Mouse (Mus musculus): ENCODE measurements around the gene Cdh24. TPM values are rescaled to one million over a fixed set of nuclear protein-coding genes. Genes with fewer than 3 reads are reported as not detected.
A peak's percentile ranks its signal among the peaks of the same experiment; 100 is the strongest.

The Cdh24 gene
- polyA plus RNA-seq, 1 experiment from 2014 or later: 11.8 TPM

GRCm38 (mm10) chr14:54642224-54642944, 1.2 kb upstream of the Cdh24 start:
- H3K4me1 ChIP-seq (replicated peaks): peaks cover 18% of the 10 kb centered on the region
- H3K27ac ChIP-seq: peak overlapping the region; percentile 90; the same call in 1 of the 2 replicates
- H3K27me3 ChIP-seq: no peaks in the 10 kb centered on the region
- H3K9ac ChIP-seq (replicated peaks): 0 out of 2 replicates have a peak overlapping the region, but pooled peaks have one; percentile 8
- H3K36me3 ChIP-seq: peaks cover 73% of the 10 kb centered on the region
- H3K4me3 ChIP-seq (replicated peaks): no peak overlapping the region
- H3K9me3 ChIP-seq: no peaks in the 10 kb centered on the region
- no peak for ATAC-seq (ENCODE audit: insufficient number of reproducible peaks, insufficient read depth, low FRiP score, low TSS enrichment, low read depth)
- 85% methylated on average over 25 of the region's 25 CpGs for WGBS
- no peak overlapping the region for H3K4me2 ChIP-seq

- Histone ChIP-seq H3K9ac (replicated peaks) (peak within 1 kb of the TSS; percentile 90), H3K27ac (peak within 1 kb of the TSS; percentile 90), H3K9me3 (no peaks in the 10 kb centered on the region), H3K27me3 (no peaks in the 10 kb centered on the region), H3K36me3 (peaks cover 73% of the 10 kb centered on the region), H3K4me1 (replicated peaks) (peaks cover 18% of the 10 kb centered on the region), H3K4me3 (replicated peaks) (peak within 1 kb of the TSS; percentile 81), H3K4me2 (peak within 1 kb of the TSS; percentile 95)
- ATAC-seq (ENCODE audit: insufficient number of reproducible peaks, insufficient read depth, low FRiP score, low TSS enrichment, low read depth): peak; percentile 60; the same call in 1 of the 2 replicates
- under 1% methylated on average over 28 of the region's 28 CpGs for WGBS
Observed at GRCm38 (mm10) chr14:54640946-54641304, 239 bp downstream of the Cdh24 start, which contains the start of gene Gm17606. Gene Gm17606 (plus strand): TSS chr14:54640952.

GRCm38 (mm10) chr14:54640121-54640520, 1.0 kb downstream of the Cdh24 start:
- Histone ChIP-seq H3K4me1 (replicated peaks) (peaks cover 18% of the 10 kb centered on the region), H3K36me3 (peaks cover 71% of the 10 kb centered on the region), H3K4me2 (peak overlapping the region; percentile 95), H3K9me3 (no peaks in the 10 kb centered on the region), H3K9ac (replicated peaks) (peak overlapping the region; percentile 90), H3K4me3 (replicated peaks) (peak overlapping the region; percentile 81), H3K27ac (0 out of 2 replicates have a peak overlapping the region, but pooled peaks have one; percentile 29), H3K27me3 (no peaks in the 10 kb centered on the region)
- WGBS: 4% methylated on average over 4 of the region's 4 CpGs
- no peak for ATAC-seq (ENCODE audit: insufficient number of reproducible peaks, insufficient read depth, low FRiP score, low TSS enrichment, low read depth)

- H3K36me3 ChIP-seq: peaks cover 71% of the 10 kb centered on the region
- no peak overlapping the region for H3K4me2 ChIP-seq
- no peaks in the 10 kb centered on the region for H3K27me3 ChIP-seq
- ATAC-seq (ENCODE audit: insufficient number of reproducible peaks, insufficient read depth, low FRiP score, low TSS enrichment, low read depth): no peak
- no peak overlapping the region for H3K27ac ChIP-seq
- H3K9me3 ChIP-seq: no peaks in the 10 kb centered on the region
- H3K4me1 ChIP-seq (replicated peaks): peaks cover 18% of the 10 kb centered on the region
- H3K9ac ChIP-seq (replicated peaks): 0 out of 2 replicates have a peak overlapping the region, but pooled peaks have one; percentile 12
- WGBS: 86% methylated on average over 5 of the region's 5 CpGs
- 0 out of 2 replicates have a peak overlapping the region, but pooled peaks have one; percentile 4 for H3K4me3 ChIP-seq (replicated peaks)
Observed at GRCm38 (mm10) chr14:54638210-54638609, 3.0 kb downstream of the Cdh24 start.

GRCm38 (mm10) chr14:54636954-54637353, 4.2 kb downstream of the Cdh24 start:
- no peak for ATAC-seq (ENCODE audit: insufficient number of reproducible peaks, insufficient read depth, low FRiP score, low TSS enrichment, low read depth)
- Histone ChIP-seq H3K9ac (replicated peaks) (no peak overlapping the region), H3K9me3 (no peaks in the 10 kb centered on the region), H3K4me3 (replicated peaks) (no peak overlapping the region), H3K27me3 (no peaks in the 10 kb centered on the region), H3K36me3 (peaks cover 72% of the 10 kb centered on the region), H3K4me1 (replicated peaks) (peaks cover 18% of the 10 kb centered on the region), H3K4me2 (no peak overlapping the region), H3K27ac (no peak overlapping the region)
- WGBS: 55% methylated on average over 8 of the region's 8 CpGs

- no peaks in the 10 kb centered on the region for H3K27me3 ChIP-seq
- no peaks in the 10 kb centered on the region for H3K9me3 ChIP-seq
- peaks cover 92% of the 10 kb centered on the region for H3K36me3 ChIP-seq
- H3K9ac ChIP-seq (replicated peaks): no peak overlapping the region
- peaks cover 3% of the 10 kb centered on the region for H3K4me1 ChIP-seq (replicated peaks)
- H3K4me2 ChIP-seq: no peak overlapping the region
- ATAC-seq (ENCODE audit: insufficient number of reproducible peaks, insufficient read depth, low FRiP score, low TSS enrichment, low read depth): no peak
- no peak overlapping the region for H3K27ac ChIP-seq
- 87% methylated on average over 4 of the region's 4 CpGs for WGBS
- no peak overlapping the region for H3K4me3 ChIP-seq (replicated peaks)
Observed at GRCm38 (mm10) chr14:54634182-54634581, 7.0 kb downstream of the Cdh24 start.

GRCm38 (mm10) chr14:54632252-54632651, 8.9 kb downstream of the Cdh24 start:
- Histone ChIP-seq H3K36me3 (peaks cover 73% of the 10 kb centered on the region), H3K4me1 (replicated peaks) (no peaks in the 10 kb centered on the region), H3K9me3 (no peaks in the 10 kb centered on the region), H3K9ac (replicated peaks) (no peak overlapping the region), H3K27me3 (no peaks in the 10 kb centered on the region), H3K4me2 (no peak overlapping the region), H3K4me3 (replicated peaks) (no peak overlapping the region), H3K27ac (no peak overlapping the region)
- 91% methylated on average over 37 of the region's 37 CpGs for WGBS
- ATAC-seq (ENCODE audit: insufficient number of reproducible peaks, insufficient read depth, low FRiP score, low TSS enrichment, low read depth): no peak

GRCm38 (mm10) chr14:54631240-54631599, 9.9 kb downstream of the Cdh24 start:
- WGBS: 76% methylated on average over 3 of the region's 4 CpGs
- Histone ChIP-seq H3K4me3 (replicated peaks) (no peak overlapping the region), H3K4me1 (replicated peaks) (no peaks in the 10 kb centered on the region), H3K27ac (peak overlapping the region; percentile 69), H3K36me3 (peaks cover 63% of the 10 kb centered on the region), H3K27me3 (no peaks in the 10 kb centered on the region), H3K9me3 (no peaks in the 10 kb centered on the region), H3K9ac (replicated peaks) (no peak overlapping the region), H3K4me2 (no peak overlapping the region)
- ATAC-seq (ENCODE audit: insufficient number of reproducible peaks, insufficient read depth, low FRiP score, low TSS enrichment, low read depth): no peak

- Histone ChIP-seq H3K4me3 (replicated peaks) (no peak overlapping the region), H3K36me3 (peaks cover 58% of the 10 kb centered on the region), H3K27ac (peak overlapping the region; percentile 77)
Observed at GRCm38 (mm10) chr14:54630583-54631239, 10.5 kb downstream of the Cdh24 start.

GRCm38 (mm10) chr14:54629797-54630196, 11.4 kb downstream of the Cdh24 start:
- H3K27me3 ChIP-seq: 0 out of 2 replicates have a peak, but pooled peaks cover 6% of the 10 kb centered on the region
- no peaks in the 10 kb centered on the region for H3K4me1 ChIP-seq (replicated peaks)
- no peak overlapping the region for H3K4me3 ChIP-seq (replicated peaks)
- no peak overlapping the region for H3K9ac ChIP-seq (replicated peaks)
- no peak overlapping the region for H3K4me2 ChIP-seq
- H3K27ac ChIP-seq: no peak overlapping the region
- no peaks in the 10 kb centered on the region for H3K9me3 ChIP-seq
- peaks cover 51% of the 10 kb centered on the region for H3K36me3 ChIP-seq
- no peak for ATAC-seq (ENCODE audit: insufficient number of reproducible peaks, insufficient read depth, low FRiP score, low TSS enrichment, low read depth)
- WGBS: 90% methylated on average over 2 of the region's 2 CpGs

More at GRCm38 (mm10) chr14:54630583-54631239, 10.5 kb downstream of the Cdh24 start:
- Histone ChIP-seq H3K27me3 (0 out of 2 replicates have a peak, but pooled peaks cover under 1% of the 10 kb centered on the region), H3K4me2 (no peak overlapping the region), H3K9me3 (no peaks in the 10 kb centered on the region), H3K4me1 (replicated peaks) (no peaks in the 10 kb centered on the region), H3K9ac (replicated peaks) (no peak overlapping the region)
- WGBS: 82% methylated on average over 11 of the region's 11 CpGs
- no peak for ATAC-seq (ENCODE audit: insufficient number of reproducible peaks, insufficient read depth, low FRiP score, low TSS enrichment, low read depth)

GRCm38 (mm10) chr14:54628103-54628502, 13.1 kb downstream of the Cdh24 start:
- Histone ChIP-seq H3K27ac (no peak overlapping the region), H3K9me3 (no peaks in the 10 kb centered on the region), H3K4me3 (replicated peaks) (no peak overlapping the region), H3K4me1 (replicated peaks) (no peaks in the 10 kb centered on the region), H3K9ac (replicated peaks) (no peak overlapping the region), H3K36me3 (peaks cover 34% of the 10 kb centered on the region), H3K4me2 (no peak overlapping the region), H3K27me3 (0 out of 2 replicates have a peak, but pooled peaks cover 6% of the 10 kb centered on the region)
- ATAC-seq (ENCODE audit: insufficient number of reproducible peaks, insufficient read depth, low FRiP score, low TSS enrichment, low read depth): no peak
- 76% methylated on average over 5 of the region's 5 CpGs for WGBS

Data from limb, embryonic 12.5 days (tissue).